Mouse (Mus musculus): ENCODE measurements around the gene Tmem151b. TPM values are rescaled to one million over a fixed set of nuclear protein-coding genes. Genes with fewer than 3 reads are reported as not detected.

Gene Tmem151b
- total and polyA plus RNA-seq, 2 experiments = 0.01 TPM; not detected in 1

DNA sequence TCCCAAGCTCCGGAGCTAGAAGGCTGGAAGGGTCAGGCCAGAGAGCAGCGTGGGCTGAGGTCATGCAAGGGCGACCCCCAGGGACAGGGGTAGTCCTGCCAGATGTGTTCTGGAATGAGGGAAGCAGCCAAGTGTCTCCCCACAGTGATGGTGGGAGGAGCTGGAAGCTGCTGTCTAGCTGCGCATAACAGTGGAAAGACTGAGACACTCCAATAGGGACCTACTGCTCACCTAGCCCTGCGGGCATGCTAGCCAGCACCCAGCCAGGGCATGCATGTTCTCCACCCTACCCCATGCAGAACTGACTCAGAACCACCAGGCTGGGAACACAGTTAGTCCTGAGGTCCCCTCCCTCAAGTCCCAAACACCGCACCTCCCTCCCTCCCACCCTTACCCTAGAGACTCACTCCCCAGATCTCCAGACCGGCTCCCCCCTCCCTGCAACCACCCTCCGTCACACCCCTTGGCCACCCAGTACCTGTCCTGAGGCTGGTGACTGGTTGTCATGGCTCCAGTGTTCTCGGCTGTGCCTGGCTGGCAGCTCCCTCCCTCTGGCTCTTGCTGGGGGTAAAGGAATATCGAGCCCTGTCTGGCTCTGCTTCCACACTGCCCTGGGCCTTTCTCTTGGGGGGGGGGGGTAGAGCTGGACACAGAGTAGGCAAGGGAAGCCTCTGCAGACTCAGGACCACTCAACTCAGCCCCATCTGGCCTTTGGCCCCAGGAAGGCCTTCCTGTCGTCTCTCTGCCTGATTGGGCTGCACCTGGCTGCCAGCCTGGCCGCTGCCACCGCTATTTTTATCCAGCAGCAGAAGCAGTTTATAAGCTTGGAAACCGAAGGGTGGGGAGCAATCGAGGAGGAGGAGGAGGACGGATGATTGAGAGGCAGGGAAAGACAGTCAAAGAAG lies 42.5 kb upstream of the Tmem151b start:
- H3K27ac ChIP-seq (replicated peaks; ENCODE audit: insufficient read depth, low read depth, low read length) = peak overlapping the region; percentile 98
- no peaks in the 10 kb centered on the region for H3K27me3 ChIP-seq (ENCODE audit: control insufficient read depth, insufficient read depth, low read length)
- peaks cover 17% of the 10 kb centered on the region; the same call in 1 of the 2 replicates for H3K36me3 ChIP-seq (ENCODE audit: control insufficient read depth, insufficient read depth, low read length)
- TF ChIP-seq POLR2A (IDR thresholded peaks at IDR 0.05; ENCODE audit: extremely low read depth, insufficient read depth, low read length) = peak; percentile 15; the same call in 1 of the 2 replicates
- TF ChIP-seq CTCF (IDR thresholded peaks at IDR 0.05; ENCODE audit: low read depth, low read length) = no peak
- H3K79me2 ChIP-seq (ENCODE audit: control insufficient read depth, insufficient read depth, low read length) = peaks cover 31% of the 10 kb centered on the region; the same call in 1 of the 2 replicates
- H3K9ac ChIP-seq (ENCODE audit: low read depth, low read length) = peak overlapping the region; percentile 95
- DNase-seq (ENCODE audit: extremely low read depth, low read depth, low spot score) = peak; percentile 85
- WGBS = 2% methylated on average over 16 of the region's 16 CpGs
- H3K4me3 ChIP-seq (ENCODE audit: insufficient read depth, low read depth, low read length) = peak overlapping the region; percentile 61
- H3K4me1 ChIP-seq (ENCODE audit: control insufficient read depth, insufficient read depth, low read length) = peaks cover 43% of the 10 kb centered on the region

DNA sequence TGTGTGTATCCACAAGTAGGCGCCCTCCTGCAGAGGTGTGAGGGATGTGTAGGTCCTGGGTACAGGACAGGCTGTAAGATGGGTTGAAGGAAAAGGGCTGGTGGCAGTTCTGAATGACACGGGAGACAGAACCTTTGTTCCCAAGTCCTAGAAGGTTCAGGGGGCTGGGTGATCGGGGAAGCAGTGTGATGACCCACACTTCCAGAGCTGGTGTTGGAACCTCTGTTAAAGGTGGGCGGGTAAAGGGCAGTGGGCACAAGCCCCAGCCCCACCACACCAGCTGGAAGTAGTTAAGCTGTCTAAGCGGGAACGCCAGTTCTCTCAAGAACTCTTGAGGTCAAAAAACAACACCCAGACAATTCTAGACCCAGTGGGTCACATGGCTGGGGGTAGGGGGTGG lies 40.9 kb upstream of the Tmem151b start:
- TF ChIP-seq CTCF (IDR thresholded peaks at IDR 0.05; ENCODE audit: low read depth, low read length) (peak; percentile 40; the same call in 1 of the 2 replicates), POLR2A (IDR thresholded peaks at IDR 0.05; ENCODE audit: extremely low read depth, insufficient read depth, low read length) (no peak)
- Histone ChIP-seq H3K4me1 (ENCODE audit: control insufficient read depth, insufficient read depth, low read length) (peaks cover 49% of the 10 kb centered on the region), H3K27me3 (ENCODE audit: control insufficient read depth, insufficient read depth, low read length) (no peaks in the 10 kb centered on the region), H3K9ac (ENCODE audit: low read depth, low read length) (peak overlapping the region; percentile 65), H3K36me3 (ENCODE audit: control insufficient read depth, insufficient read depth, low read length) (peaks cover 25% of the 10 kb centered on the region), H3K79me2 (ENCODE audit: control insufficient read depth, insufficient read depth, low read length) (peaks cover 31% of the 10 kb centered on the region; the same call in 1 of the 2 replicates), H3K4me3 (ENCODE audit: insufficient read depth, low read depth, low read length) (no peak overlapping the region; the same call in 1 of the 2 replicates), H3K27ac (replicated peaks; ENCODE audit: insufficient read depth, low read depth, low read length) (peak overlapping the region; percentile 98)
- no peak for DNase-seq (ENCODE audit: extremely low read depth, low read depth, low spot score)
- 32% methylated on average over 6 of the region's 6 CpGs for WGBS

DNA sequence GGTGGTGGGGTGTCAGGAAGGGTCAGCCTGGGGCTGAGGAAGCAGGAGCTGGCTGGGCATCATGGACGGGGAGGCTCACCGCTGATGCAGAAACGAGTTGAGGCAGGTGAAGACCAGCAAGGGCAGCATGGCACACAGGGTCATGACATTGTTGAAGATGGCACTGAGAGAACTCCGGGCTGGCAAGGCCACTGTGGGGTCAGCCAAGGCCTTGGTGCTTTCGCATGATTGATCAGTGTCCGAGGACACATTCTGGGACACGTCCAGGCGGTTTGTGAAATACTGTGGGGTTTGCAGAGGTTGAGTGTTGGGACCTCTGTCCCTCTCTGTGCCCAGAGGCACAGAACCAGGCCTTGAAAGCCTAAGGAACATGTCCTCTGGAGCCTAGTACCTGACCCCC lies 40.4 kb upstream of the Tmem151b start:
- Histone ChIP-seq H3K27me3 (ENCODE audit: control insufficient read depth, insufficient read depth, low read length) (no peaks in the 10 kb centered on the region), H3K79me2 (ENCODE audit: control insufficient read depth, insufficient read depth, low read length) (peaks cover 27% of the 10 kb centered on the region; the same call in 1 of the 2 replicates), H3K27ac (replicated peaks; ENCODE audit: insufficient read depth, low read depth, low read length) (peak overlapping the region; percentile 98), H3K36me3 (ENCODE audit: control insufficient read depth, insufficient read depth, low read length) (peaks cover 25% of the 10 kb centered on the region), H3K9ac (ENCODE audit: low read depth, low read length) (peak overlapping the region; percentile 65), H3K4me3 (ENCODE audit: insufficient read depth, low read depth, low read length) (peak overlapping the region; percentile 9; the same call in 1 of the 2 replicates), H3K4me1 (ENCODE audit: control insufficient read depth, insufficient read depth, low read length) (peaks cover 50% of the 10 kb centered on the region)
- peak; percentile 99 for DNase-seq (ENCODE audit: extremely low read depth, low read depth, low spot score)
- WGBS = 19% methylated on average over 8 of the region's 8 CpGs
- TF ChIP-seq POLR2A (IDR thresholded peaks at IDR 0.05; ENCODE audit: extremely low read depth, insufficient read depth, low read length) (no peak), CTCF (IDR thresholded peaks at IDR 0.05; ENCODE audit: low read depth, low read length) (no peak)

GRCm38 (mm10) chr17:45589236-45589635 lies 39.8 kb upstream of the Tmem151b start:
- no peak for TF ChIP-seq CTCF (IDR thresholded peaks at IDR 0.05; ENCODE audit: low read depth, low read length)
- TF ChIP-seq POLR2A (IDR thresholded peaks at IDR 0.05; ENCODE audit: extremely low read depth, insufficient read depth, low read length) = no peak
- peak overlapping the region; percentile 76 for H3K27ac ChIP-seq (replicated peaks; ENCODE audit: insufficient read depth, low read depth, low read length)
- H3K27me3 ChIP-seq (ENCODE audit: control insufficient read depth, insufficient read depth, low read length) = no peaks in the 10 kb centered on the region
- H3K79me2 ChIP-seq (ENCODE audit: control insufficient read depth, insufficient read depth, low read length) = peaks cover 24% of the 10 kb centered on the region; the same call in 1 of the 2 replicates
- no peak overlapping the region for H3K4me3 ChIP-seq (ENCODE audit: insufficient read depth, low read depth, low read length)
- peaks cover 25% of the 10 kb centered on the region for H3K36me3 ChIP-seq (ENCODE audit: control insufficient read depth, insufficient read depth, low read length)
- peak; percentile 88 for DNase-seq (ENCODE audit: extremely low read depth, low read depth, low spot score)
- peak overlapping the region; percentile 27 for H3K9ac ChIP-seq (ENCODE audit: low read depth, low read length)
- peaks cover 52% of the 10 kb centered on the region for H3K4me1 ChIP-seq (ENCODE audit: control insufficient read depth, insufficient read depth, low read length)
- WGBS = 31% methylated on average over 7 of the region's 7 CpGs

GRCm38 (mm10) chr17:45588370-45588769 lies 38.9 kb upstream of the Tmem151b start:
- H3K4me1 ChIP-seq (ENCODE audit: control insufficient read depth, insufficient read depth, low read length) = peaks cover 54% of the 10 kb centered on the region
- peak overlapping the region; percentile 13; the same call in 1 of the 2 replicates for H3K9ac ChIP-seq (ENCODE audit: low read depth, low read length)
- H3K27me3 ChIP-seq (ENCODE audit: control insufficient read depth, insufficient read depth, low read length) = no peaks in the 10 kb centered on the region
- TF ChIP-seq CTCF (IDR thresholded peaks at IDR 0.05; ENCODE audit: low read depth, low read length) (no peak), POLR2A (IDR thresholded peaks at IDR 0.05; ENCODE audit: extremely low read depth, insufficient read depth, low read length) (no peak)
- H3K4me3 ChIP-seq (ENCODE audit: insufficient read depth, low read depth, low read length) = no peak overlapping the region
- WGBS = 65% methylated on average over 7 of the region's 7 CpGs
- peak overlapping the region; percentile 76 for H3K27ac ChIP-seq (replicated peaks; ENCODE audit: insufficient read depth, low read depth, low read length)
- H3K79me2 ChIP-seq (ENCODE audit: control insufficient read depth, insufficient read depth, low read length) = peaks cover 22% of the 10 kb centered on the region; the same call in 1 of the 2 replicates
- DNase-seq (ENCODE audit: extremely low read depth, low read depth, low spot score) = peak; percentile 50
- peaks cover 25% of the 10 kb centered on the region for H3K36me3 ChIP-seq (ENCODE audit: control insufficient read depth, insufficient read depth, low read length)

Measured in liver, adult 2 months (tissue).